Mouse (Mus musculus) c-Kit-positive CD71-positive TER-119-negative erythroid progenitor cells, embryonic 14.5 days (primary cell): ENCODE measurements around the gene P3h3.
"Not testable (repeated sequence)": the region's sequence is repeated elsewhere in the genome, so short reads cannot be mapped to it uniquely, and the experiment has no call there.

Experiments used
- DNase-seq: peaks from one replicate; pipeline ENCODE4 v3.0.0-alpha.2; 2013; ENCODE audit warnings: low read depth

The P3h3 gene

DNA sequence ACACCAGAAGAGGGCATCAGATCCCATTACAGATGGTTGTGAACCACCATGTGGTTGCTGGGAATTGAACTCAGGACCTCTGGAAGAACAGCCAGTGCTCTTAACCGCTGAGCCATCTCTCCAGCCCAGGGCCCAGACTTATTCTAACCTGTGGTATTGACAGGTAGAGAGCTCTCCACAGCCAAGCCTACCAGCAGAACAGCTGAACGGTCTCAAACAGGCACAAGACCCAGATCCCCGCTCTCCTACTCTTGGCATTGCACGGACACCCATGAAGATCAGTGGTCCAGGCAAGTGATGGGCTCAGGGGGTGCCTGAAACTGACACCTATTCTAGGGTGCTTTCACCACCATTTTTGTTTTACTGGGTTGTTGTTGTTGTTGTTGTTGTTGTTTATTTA is 26.4 kb downstream of the P3h3 start:
- DNase-seq: not testable (repeated sequence)

DNA sequence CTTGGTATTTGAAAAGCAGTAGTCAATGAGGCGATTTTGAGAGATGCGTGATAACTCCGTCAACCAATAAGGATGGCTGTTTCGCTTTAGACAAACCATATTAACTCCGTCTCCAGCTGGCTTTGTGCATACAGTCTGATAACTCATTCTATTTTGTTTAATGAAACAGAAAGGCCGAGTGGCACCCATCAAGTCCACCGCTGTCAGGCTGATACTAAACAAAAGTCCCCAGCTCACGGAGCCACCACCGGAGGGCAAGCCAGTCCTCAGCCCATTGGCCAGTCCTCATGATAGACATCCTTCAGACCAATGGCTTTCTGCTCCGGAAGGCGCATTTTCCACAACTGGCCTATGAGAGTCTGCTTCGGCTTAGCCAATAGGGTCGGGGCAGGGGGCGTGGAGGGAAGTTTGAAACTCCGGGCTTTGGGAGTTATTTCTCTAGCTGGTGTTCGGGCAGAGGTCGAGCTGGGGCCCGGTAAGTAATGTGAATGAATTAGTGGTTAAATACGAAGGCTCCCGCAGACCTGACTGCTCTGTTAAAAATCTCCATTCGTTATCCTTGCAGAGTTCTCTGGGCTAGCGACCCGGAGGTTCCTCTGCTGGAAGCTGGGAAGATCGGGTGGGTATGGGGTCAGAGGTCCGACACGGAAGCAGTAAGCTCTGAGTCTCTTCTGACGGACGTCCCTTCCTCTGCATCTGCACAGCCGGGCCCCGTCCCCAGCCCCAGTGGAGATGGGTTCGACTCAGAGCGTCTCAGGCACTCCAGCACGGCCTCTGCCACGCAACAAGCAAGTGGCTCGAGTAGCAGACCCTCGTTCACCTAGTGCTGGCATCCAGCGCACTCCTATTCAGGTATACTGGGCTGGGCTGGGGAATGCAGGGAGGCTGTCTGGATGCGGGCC is 27.5 kb downstream of the P3h3 start:
- peak; percentile 93 for DNase-seq

DNA sequence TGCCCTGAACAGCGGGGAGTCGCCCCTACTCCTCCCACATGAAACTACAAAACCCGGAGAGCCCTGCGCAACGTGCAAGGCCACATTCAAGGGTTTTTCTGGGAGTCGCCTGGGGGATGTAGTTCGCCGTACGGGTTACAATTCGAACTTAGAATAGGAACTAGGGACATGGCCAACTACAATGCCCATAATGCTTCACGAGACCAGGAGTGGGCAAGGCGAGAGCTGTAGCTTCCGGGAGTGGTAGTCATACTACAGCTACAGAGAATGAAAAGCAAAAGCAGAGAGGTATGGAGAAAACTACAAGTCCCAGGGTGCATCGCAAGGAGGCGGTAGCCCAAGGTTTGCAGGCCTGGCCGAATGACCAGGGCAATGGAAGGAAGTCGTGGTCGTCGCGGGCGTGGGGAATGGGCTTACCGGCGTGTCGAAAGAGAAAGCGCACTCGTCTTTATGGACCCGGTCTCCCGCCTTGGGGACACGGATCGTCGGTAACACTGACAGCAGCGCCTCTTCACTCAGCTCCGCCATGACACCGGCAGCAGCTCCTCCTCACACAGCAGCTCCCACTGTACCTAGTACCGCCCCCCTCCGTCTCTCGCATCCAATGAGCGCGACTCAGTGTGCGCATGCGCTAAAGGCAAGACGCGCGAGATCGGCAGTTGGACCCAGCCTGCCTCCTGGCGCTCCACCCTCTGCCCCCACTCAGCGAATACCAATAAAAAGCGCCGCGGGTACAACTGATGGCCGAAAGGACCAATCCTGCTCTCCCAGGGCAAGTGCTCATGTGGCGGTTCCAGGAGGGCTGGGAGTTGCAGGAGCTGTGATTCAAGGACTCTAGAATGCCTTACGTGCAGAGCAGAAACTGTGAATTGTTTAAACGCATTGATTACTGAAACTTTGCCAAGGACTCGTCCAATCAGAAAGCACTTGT is 28.4 kb downstream of the P3h3 start, which contains the start of the genes Usp5 and Cdca3:
Gene Usp5, minus strand, starts transcription at position 617 of the 931 bp plus-strand sequence.
Gene Cdca3, plus strand, starts transcription at position 680 of the 931 bp plus-strand sequence.
- DNase-seq: peak; percentile 99

DNA sequence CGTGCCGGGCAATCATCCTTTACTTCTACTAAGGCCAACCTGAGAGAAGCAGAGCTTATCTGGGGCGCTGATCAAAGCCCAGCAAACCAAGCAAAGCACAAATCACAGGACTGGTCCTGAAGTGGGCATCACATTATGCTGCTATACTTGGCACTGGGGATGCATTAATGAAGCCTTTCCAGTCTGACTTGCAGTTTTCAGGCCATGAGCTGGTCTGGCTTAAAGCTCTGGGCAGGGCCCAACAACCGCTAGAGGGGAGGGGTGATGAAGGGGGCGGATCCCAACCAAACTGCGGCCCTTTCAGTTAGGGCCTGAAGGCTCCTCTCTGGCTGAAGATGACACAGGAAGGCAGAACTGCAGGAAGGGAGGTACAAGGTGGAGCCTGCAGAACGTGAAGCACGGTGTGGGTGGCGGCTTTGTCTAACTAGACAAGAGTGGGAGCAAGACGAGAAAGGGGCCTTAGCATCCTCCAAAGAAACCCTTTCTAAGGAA is 29.4 kb downstream of the P3h3 start:
- no peak for DNase-seq

DNA sequence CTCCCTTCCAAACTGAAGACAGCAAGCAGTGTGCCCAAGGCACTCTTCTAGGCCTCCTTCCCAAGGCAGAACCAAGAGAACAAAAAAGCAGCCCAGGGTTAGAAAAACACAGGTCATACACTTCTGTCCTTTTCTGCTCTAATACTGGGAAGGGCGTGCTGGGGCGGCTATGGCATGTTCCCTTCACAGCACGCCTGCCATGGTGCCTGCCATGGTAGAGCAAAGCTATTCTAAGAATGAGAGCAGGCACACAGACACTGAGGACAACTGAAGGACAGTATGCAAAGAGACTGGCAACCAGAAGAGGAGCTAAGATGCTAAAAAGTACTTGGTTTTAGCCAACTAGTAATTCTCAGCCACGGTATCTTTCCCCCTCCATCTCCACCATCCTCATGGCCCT is 35.5 kb downstream of the P3h3 start:
- no peak for DNase-seq

DNA sequence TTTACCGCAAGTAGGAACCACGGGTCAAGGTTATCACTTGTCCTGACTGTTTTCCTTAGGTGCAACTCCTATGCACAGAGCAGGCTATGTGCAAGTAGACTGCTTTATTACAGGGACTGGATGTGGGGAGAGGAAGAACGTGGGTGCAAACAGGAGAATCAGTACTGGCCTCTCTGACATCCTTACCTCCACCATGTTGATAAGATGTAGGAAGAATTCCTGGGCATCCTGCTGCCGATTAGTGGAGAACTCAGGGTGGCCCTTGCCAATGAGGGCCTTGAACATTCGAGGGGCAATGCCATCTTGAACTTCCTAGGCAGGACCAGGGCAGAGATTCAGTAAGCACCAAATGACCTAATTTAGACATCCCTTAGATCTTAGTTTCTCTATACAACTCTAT is 36.7 kb downstream of the P3h3 start:
- no peak for DNase-seq

DNA sequence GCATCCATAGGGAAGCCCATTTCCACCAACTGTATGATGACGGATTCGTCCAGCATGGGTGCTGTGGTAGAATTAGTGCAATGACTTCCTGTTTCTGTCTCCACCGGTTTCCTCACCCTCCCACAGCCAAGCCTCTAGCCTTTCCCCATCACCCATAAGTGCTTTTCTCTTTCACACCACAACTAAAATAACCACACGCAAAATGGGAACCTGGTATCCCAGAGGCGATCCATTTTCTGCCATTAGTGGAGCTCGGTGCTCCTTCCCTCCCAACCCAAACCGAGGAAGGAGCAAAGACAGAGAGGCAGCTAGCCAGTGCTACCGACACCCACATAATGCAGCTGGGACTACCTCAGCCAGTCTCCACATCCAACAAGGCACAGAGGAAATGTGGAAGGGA is 39.6 kb downstream of the P3h3 start:
- no peak for DNase-seq

DNA sequence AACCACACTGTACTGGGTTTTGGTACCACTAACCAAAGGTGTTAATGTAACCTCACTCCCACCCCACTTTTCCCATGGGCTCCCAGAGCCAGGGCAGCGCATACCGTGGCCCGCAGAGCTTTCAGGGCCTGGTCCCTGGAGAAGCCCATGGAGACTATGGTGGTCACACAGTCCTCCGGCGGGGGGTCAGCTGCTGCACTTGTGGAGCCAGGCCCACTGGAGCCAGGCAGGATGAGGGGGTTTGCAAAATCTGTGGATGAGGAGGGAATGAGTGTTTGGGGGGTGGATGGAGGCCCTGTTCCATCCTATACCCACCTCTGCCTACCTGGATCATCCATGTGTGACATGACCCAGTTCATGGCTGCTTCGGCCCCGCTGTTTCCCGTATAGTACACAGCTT is 40.0 kb downstream of the P3h3 start:
- no peak for DNase-seq

DNA sequence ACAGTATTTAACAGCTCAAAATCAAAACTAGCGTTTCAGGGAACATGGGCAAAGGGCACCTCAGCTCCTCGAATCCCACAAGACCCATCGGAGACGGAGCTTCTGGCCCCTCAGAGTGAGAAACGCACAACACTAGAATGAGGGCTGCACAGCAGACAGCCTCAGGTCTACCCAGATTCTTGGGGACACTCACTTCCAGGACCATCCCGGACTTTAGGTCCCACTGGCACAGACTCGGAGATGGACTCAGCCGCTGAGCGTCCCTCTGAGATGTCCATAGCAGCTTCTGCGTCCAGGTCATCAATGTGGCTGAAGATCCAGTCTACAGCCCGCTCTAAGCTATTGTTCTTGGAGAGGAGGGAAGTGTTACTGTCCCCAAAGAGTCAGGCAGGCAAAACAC is 40.4 kb downstream of the P3h3 start:
- DNase-seq: no peak

DNA sequence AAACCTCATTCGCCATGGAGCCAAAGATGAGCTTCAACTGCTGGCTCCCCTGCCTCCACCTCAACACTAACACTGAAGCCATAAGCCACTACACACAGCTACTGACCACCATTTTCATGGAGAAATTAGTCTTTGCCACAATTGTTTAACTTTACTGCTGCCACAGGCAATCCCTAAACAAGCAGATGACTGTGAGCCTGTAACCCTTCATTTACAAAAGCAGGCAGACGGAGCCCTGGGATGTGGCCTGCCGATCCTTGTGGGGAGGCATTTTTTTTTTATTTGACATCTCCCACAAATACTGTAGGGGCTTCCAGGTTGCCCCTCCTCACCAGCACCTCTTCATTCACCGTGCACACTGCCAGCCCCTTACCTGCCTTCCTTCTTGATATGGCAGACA is 40.9 kb downstream of the P3h3 start:
- no peak for DNase-seq

DNA sequence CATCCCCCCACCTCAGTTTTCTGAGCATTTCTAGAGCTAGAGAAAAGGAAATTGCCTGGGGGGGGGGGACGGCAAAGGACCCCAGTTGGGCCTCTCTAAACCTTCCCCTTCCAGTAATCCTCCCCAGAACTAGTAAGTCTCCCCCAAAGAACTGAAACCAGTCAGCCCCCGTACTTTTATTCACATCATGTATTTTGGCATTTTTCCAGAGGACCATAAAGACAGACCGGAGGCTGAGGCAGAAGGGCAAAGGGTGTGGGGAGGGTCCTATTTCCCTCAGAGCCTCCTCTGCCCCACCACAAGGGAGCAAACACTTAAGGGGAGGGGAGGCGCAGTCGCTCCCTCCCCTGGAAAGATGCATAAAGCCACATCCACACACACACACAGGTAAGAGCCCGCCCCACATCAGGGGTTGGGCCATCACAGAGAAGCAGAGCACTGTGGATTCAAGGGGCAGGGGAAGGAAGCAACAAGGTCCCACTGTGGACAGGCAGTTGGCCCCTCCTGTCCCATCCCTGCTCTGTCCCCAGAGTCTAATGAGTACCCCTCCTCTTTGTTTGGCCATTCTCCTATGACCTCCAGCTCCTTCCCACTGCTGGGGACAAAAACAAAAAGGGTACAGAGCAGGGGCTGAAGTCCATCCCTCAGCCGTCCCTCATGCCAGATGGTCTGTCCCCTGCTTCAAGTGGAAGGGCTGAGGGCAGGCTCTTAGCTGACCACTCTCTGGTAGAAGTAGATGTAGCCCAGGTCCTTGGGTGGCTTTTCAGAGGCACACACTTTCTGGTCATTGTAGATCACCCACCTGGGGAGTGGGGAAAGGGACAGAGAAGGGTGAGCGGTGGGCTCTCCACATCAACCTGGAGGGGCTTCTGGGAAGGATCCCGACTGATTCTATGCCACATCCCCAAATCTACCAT is 42.4 kb downstream of the P3h3 start:
- DNase-seq: no peak

DNA sequence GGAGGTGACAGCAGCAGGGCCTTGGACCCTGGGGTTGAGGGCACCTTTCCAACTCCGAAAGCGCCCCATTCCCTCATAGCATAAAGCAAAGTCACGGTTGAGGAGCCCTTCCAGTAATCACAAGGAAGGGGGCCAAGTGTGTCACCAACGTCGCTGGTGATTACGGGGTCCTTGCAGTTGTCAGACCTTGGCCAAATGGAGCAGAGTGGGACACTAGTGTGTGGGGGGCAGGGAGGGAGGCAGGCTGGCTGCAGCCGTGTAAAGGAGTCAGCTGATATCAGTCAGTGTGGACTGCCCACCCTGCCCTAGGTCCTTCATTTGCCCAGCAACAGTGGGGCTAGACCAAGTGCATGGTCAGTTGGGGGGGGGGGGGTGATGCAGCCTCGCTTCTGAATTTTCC is 43.1 kb downstream of the P3h3 start:
- no peak for DNase-seq

DNA sequence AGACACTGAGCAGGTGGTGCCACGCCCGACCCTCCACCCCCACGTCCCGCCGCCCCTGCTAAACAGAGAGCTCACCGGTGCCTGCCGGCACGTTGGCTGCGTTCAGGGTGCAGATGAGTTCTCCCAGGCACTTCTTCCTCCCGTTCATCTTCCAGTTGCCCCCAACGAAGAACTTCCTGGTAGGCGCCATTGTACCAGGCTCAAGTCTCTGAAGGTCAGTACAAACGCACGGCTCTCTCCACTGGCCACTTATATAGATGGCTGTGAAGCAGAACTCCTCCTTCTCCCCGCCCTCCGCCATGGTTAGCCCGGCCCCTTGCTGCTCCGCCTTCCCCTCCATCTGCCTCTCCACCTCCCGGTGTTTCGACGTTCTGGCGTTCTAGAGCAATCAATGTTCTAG is 43.6 kb downstream of the P3h3 start, which contains the start of gene Tpi1:
Gene Tpi1, minus strand, starts transcription at position 364 of the 400 bp plus-strand sequence.
- peak; percentile 79 for DNase-seq

DNA sequence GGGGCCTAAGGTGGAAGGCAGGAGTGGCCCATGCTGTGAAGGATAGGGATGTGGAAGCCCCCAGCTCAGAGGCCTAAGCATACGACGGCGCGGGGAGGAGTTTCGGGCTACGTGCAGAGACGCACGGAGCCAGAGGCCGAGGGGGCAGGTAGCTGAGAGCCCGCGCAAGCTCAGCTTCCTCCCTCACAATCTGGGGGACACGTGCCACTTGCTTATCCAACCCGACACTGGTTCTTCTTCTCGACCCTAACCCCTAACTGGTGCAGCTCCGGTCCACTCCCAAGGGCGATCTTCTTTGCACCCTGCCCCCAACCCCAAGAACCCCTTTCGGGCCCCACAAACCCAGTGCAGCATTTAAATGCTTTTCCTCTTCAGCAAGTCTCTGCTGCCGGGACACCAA is 44.1 kb downstream of the P3h3 start:
- DNase-seq: no peak

DNA sequence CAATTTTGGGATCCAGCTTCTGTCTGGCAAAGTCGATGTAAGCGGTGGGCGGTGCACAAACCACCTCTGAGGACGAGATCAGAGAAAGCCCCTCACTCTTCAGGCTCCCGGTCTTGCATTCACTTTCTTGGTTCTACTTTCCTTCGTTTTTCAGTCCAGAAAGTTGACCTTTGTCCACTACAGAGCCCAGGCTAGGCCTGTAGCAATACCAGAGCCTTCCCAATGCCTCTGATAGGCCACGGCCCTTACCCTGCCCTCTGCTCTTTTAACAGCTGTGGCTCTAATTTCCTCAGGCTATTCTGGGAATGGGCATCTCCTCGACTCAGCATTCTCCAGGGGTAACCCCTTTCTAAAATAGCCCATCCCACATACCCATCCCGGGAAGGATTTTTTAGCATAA is 44.7 kb downstream of the P3h3 start:
- DNase-seq: no peak

DNA sequence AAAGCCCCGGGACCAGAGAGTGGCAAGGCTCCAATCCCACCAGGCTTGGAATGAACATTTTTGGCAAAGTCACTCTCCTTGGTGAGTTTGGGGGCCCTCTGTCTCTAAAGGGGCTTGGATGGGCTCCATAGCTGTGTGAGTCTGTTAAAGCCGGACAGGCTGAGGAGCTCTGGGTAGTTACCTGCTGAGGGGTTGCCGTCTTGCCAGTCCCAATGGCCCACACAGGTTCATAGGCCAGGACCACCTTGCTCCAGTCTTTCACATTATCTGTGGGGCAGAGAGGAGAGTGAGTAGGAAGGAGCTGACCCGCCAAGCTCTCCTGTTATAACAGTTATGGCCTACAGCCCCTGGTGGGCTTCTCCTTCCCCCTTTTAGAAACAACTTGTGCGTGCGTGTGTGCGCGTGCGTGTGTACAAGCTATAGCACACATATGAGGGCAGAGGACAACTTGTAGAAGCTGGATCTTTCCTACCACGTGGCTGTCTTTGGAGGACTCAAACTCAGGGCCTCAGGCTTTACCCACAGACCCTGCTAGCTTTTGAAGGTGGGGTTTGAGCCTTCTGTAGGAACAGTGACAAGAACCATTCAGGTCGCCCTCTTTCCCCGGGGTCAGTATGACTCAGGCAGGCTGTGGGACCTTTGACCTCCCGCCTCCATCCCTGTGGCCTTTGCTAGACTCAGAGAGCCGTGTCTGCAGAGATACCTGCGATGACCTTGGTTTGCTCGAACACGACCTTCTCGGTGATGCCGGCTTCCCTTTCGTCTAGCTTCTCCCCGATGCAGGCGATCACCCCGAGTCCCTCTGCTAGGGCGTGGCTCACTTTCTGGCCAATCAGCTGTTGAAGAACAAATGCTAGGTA is 45.6 kb downstream of the P3h3 start:
- DNase-seq: no peak

DNA sequence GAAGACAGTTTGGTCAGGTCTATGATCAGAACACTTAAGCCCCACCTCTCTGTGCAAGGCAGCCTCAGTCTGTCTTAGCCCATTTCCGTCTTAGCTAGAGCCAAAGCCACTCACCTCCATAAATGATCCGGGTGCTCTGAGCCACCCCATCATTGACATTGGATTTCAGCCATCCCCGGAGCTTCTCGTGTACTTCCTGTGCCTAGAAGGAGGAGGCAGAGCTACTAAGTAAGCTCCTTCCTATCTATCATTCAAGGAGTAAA is 46.2 kb downstream of the P3h3 start:
- no peak for DNase-seq

DNA sequence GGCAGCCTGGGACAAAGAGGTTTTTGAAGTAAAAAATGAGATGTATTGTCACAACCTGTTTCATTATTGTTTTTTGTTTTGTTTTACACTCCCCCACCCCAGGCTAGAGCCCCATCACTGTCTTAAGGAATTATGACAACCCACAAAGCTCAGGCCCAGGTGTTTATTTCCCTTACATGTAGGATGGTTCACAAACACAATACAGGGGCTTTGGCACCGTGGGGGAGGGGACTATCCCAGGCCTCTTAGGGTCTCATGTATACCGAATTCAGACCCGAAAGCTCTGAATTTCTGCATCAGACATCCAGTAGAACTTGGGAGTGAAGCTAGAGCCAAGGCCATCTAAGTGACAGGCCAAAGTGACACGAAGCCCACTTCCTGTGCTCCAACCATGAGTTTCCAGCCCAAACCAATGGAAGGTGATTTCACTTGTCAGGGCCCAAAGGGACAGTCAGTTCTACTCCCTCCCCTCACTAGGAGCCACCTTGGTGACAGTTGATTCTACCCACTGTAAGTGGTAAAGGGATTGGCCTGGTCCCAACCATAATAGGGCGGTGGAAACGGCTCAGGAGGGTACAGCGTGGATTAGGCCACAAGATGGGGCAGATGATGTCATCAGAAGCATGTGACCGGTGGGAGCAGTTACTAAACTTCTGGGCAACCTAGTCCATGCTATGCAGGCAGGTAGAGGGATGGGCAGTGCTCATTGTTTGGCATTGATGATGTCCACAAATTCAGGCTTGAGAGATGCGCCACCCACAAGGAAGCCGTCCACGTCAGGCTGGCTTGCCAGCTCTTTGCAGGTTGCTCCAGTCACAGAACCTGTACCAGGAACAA is 46.8 kb downstream of the P3h3 start:
- not testable (repeated sequence) for DNase-seq

DNA sequence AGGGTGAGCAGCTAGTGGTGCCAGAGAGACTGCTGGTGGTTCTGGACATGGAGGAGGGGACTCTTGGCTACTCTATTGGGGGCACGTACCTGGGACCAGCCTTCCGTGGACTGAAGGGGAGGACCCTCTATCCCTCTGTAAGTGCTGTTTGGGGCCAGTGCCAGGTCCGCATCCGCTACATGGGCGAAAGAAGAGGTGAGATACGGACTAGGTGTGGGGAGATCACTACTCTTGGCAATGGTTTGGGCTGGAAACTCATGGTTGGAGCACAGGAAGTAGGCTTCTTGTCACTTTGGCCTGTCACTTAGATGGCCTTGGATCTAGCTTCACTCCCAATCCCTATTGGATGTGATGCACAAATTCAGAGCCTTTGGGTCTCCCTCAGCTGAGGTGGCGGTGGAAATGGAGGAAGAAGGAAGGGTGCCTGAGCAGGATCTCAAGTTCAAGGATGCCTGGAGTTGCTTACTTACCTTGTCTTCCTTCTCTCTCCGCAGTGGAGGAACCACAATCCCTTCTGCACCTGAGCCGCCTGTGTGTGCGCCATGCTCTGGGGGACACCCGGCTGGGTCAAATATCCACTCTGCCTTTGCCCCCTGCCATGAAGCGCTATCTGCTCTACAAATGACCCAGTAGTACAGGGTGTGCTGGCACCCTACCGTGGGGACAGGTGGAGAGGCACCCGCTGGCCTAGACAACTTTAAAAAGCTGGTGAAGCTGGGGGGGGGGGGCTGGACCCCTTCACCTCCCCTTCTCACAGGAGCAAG is 47.6 kb downstream of the P3h3 start:
- DNase-seq: no peak
